Mouse (Mus musculus) stomach, postnatal 0 days (tissue): ENCODE data around the gene B3gnt2.

Experiments used
- CTCF ChIP-seq: IDR thresholded peaks from 2 replicates; pipeline ENCODE4 v1.5.1; 2016; ENCODE audit warnings: antibody characterized with exemption, low read depth, mild to moderate bottlenecking, moderate library complexity
- EP300 ChIP-seq: optimal IDR thresholded peaks from 2 replicates; pipeline ENCODE3; 2016; ENCODE audit warnings: antibody characterized with exemption

DNA sequence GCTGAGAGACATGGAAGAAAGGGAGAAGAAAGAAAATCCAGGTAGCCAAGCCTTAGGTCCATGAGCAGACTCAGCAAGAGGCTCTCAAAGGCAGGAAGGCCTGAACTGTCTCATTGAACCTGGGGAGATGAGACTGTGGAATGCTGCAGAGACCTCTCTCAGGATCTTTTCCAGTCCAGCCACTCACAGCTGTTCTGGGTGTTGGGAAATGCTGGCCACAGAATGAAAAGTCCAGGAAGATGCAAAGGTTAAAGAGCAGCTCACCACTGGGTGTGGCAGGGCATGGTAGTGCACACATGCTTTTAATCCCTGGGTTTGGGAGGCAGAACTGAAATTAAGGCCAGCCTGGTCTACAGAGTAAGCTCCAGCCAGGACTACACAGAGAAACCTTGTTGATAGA lies 79.6 kb downstream of the B3gnt2 start:
- no peak for TF ChIP-seq CTCF
- no peak for TF ChIP-seq EP300
